Mouse (Mus musculus): ENCODE measurements around the gene Gpr89.

Gpr89 gene

GRCm38 (mm10) chr3:96870270-96870669 lies 34.9 kb downstream of the Gpr89 start:
- no peak for DNase-seq (ENCODE audit: low spot score in 2 of 2)

GRCm38 (mm10) chr3:96869091-96869490 lies 36.1 kb downstream of the Gpr89 start:
- no peak for DNase-seq (ENCODE audit: low spot score in 2 of 2)

- DNase-seq (ENCODE audit: low spot score in 2 of 2): no peak
Measured at GRCm38 (mm10) chr3:96868566-96868965, 36.6 kb downstream of the Gpr89 start.

- DNase-seq (ENCODE audit: low spot score in 2 of 2): no peak
Measured at GRCm38 (mm10) chr3:96867863-96868262, 37.3 kb downstream of the Gpr89 start.

- DNase-seq (ENCODE audit: low spot score in 2 of 2): no peak
Measured at GRCm38 (mm10) chr3:96860498-96860897, 44.6 kb downstream of the Gpr89 start.

GRCm38 (mm10) chr3:96855833-96856232 lies 49.3 kb downstream of the Gpr89 start:
- DNase-seq (ENCODE audit: low spot score in 2 of 2): no peak

- DNase-seq (ENCODE audit: low spot score in 2 of 2): no peak
Measured at GRCm38 (mm10) chr3:96854376-96854775, 50.8 kb downstream of the Gpr89 start.

GRCm38 (mm10) chr3:96852561-96852960 lies 52.6 kb downstream of the Gpr89 start:
- DNase-seq (ENCODE audit: low spot score in 2 of 2): no peak

GRCm38 (mm10) chr3:96849168-96849727 lies 55.9 kb downstream of the Gpr89 start:
- no peak for DNase-seq (ENCODE audit: low spot score in 2 of 2)

- peak in 1 of 2 experiments; percentile 18 for DNase-seq (ENCODE audit: low spot score in 2 of 2)
Measured at GRCm38 (mm10) chr3:96848470-96848869, 56.7 kb downstream of the Gpr89 start.

- DNase-seq (ENCODE audit: low spot score in 2 of 2): no peak
Measured at GRCm38 (mm10) chr3:96847661-96848060, 57.5 kb downstream of the Gpr89 start.

- DNase-seq (ENCODE audit: low spot score in 2 of 2): no peak
Measured at GRCm38 (mm10) chr3:96846985-96847384, 58.2 kb downstream of the Gpr89 start.

GRCm38 (mm10) chr3:96845806-96846205 lies 59.3 kb downstream of the Gpr89 start:
- no peak for DNase-seq (ENCODE audit: low spot score in 2 of 2)

GRCm38 (mm10) chr3:96845191-96845590 lies 60.0 kb downstream of the Gpr89 start:
- no peak for DNase-seq (ENCODE audit: low spot score in 2 of 2)

- DNase-seq (ENCODE audit: low spot score in 2 of 2): no peak
Measured at GRCm38 (mm10) chr3:96838996-96839645, 66.0 kb downstream of the Gpr89 start.

GRCm38 (mm10) chr3:96836414-96836813 lies 68.7 kb downstream of the Gpr89 start:
- DNase-seq (ENCODE audit: low spot score in 2 of 2): no peak

GRCm38 (mm10) chr3:96834587-96835348 lies 70.4 kb downstream of the Gpr89 start:
- no peak for DNase-seq (ENCODE audit: low spot score in 2 of 2)

GRCm38 (mm10) chr3:96832930-96833329 lies 72.2 kb downstream of the Gpr89 start:
- no peak for DNase-seq (ENCODE audit: low spot score in 2 of 2)

GRCm38 (mm10) chr3:96829856-96830255 lies 75.3 kb downstream of the Gpr89 start:
- DNase-seq (ENCODE audit: low spot score in 2 of 2): no peak

GRCm38 (mm10) chr3:96828984-96829383 lies 76.2 kb downstream of the Gpr89 start, which contains the start of the genes Pdzk1 and Cd160:
TSS of gene Pdzk1 (plus strand) at chr3:96829284.
TSS of gene Cd160 (minus strand) at chr3:96829351.
- DNase-seq (ENCODE audit: low spot score in 2 of 2): no peak

- no peak for DNase-seq (ENCODE audit: low spot score in 2 of 2)
Measured at GRCm38 (mm10) chr3:96828308-96828864, 76.8 kb downstream of the Gpr89 start.

- DNase-seq (ENCODE audit: low spot score in 2 of 2): no peak
Measured at GRCm38 (mm10) chr3:96825261-96825660, 79.9 kb downstream of the Gpr89 start.
